Mouse (Mus musculus) MEL (cell line): ENCODE measurements at regions not wholly inside any gene's neighbourhood (a gene's known extent, or its start where the extent isn't known, plus 50 kb on each side); places are given as distances from the start of the nearest gene placed in this dataset.

Source experiments
- CTCF ChIP-seq, 3 experiments: IDR thresholded peaks in 2 of 3; conservative IDR thresholded peaks in 1 of 3; 2 replicates each; pipeline ENCODE4 v1.5.1; 2011 to 2012; ENCODE audit warnings: low read length in 3 of 3, low read depth in 2 of 3, mild to moderate bottlenecking in 2 of 3, improper control_type of control experiment in 1 of 3, inconsistent platforms in 1 of 3, mixed read lengths in 1 of 3, moderate library complexity in 1 of 3; ENCODE audit not compliant: control insufficient read depth in 1 of 3, insufficient read depth in 1 of 3, poor library complexity in 1 of 3, severe bottlenecking in 1 of 3
- E2F4 ChIP-seq: IDR thresholded peaks from 2 replicates; pipeline ENCODE4 v1.6.1; 2011; ENCODE audit warnings: low read depth, low read length, improper control_type of control experiment, borderline replicate concordance
- EP300 ChIP-seq, 2 experiments: IDR thresholded peaks; 2 replicates each; pipeline ENCODE4 v1.6.1; 2011; ENCODE audit warnings: improper control_type of control experiment in 2 of 2, low read length in 2 of 2, low read depth in 1 of 2, mild to moderate bottlenecking in 1 of 2
- GABPA ChIP-seq: IDR thresholded peaks from 2 replicates; pipeline ENCODE4 v1.6.1; 2012; ENCODE audit warnings: low read depth, mild to moderate bottlenecking, inconsistent platforms, low read length, improper control_type of control experiment, moderate library complexity
- MAFK ChIP-seq: IDR thresholded peaks from 2 replicates; pipeline ENCODE4 v1.6.1; 2011; ENCODE audit warnings: low read depth, mild to moderate bottlenecking, low read length, improper control_type of control experiment, borderline replicate concordance
- MXI1 ChIP-seq: IDR thresholded peaks from 2 replicates; pipeline ENCODE4 v1.6.1; 2011; ENCODE audit warnings: mild to moderate bottlenecking, low read depth, low read length, improper control_type of control experiment
- POLR2A ChIP-seq, 2 experiments: IDR thresholded peaks; 2 replicates each; pipeline ENCODE4 v1.6.1; 2011 to 2012; ENCODE audit warnings: low read length in 2 of 2, mild to moderate bottlenecking in 2 of 2, control low read depth in 1 of 2, improper control_type of control experiment in 1 of 2, low read depth in 1 of 2, moderate library complexity in 1 of 2; ENCODE audit not compliant: control insufficient read depth in 1 of 2, insufficient read depth in 1 of 2, poor library complexity in 1 of 2
- POLR2AphosphoS2 ChIP-seq: IDR thresholded peaks from 2 replicates; pipeline ENCODE4 v1.6.1; 2011; ENCODE audit warnings: low read length, improper control_type of control experiment
- ZMIZ1 ChIP-seq: IDR thresholded peaks from 2 replicates; pipeline ENCODE4 v1.6.1; 2012; ENCODE audit warnings: low read depth, mild to moderate bottlenecking, inconsistent platforms, low read length, improper control_type of control experiment, moderate library complexity

DNA sequence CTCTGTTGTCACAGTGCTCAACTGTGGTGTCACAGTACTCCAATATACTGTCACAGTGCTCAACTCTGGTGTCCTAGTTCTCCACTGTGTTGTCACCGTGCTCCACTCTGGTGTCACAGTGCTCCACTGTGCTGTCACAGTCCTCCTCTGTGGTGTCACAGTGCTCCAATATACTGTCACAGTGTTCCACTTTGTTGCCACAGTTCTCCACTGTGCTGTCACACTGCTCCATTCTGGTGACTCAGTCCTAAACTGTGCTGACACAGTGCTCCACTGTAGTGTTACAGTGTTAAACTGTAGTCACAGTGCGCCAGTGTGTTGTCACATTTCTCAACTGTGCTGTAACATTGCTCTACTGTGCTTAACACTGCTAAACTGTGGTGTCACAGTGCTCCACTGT is 356.8 kb upstream of the Olfr161 start:
- TF ChIP-seq POLR2AphosphoS2, result no peak
- no peak for TF ChIP-seq CTCF (IDR thresholded peaks at IDR 0.05 in 2 of 3, conservative IDR thresholded peaks at IDR 0.05 in 1 of 3; ENCODE audit: control insufficient read depth in 1 of 3, insufficient read depth in 1 of 3, low read depth in 2 of 3, low read length in 3 of 3, poor library complexity in 1 of 3, severe bottlenecking in 1 of 3)
- TF ChIP-seq GABPA, result no peak
- TF ChIP-seq ZMIZ1, result no peak
- TF ChIP-seq MXI1, result no peak
- TF ChIP-seq MAFK, result no peak
- no peak for TF ChIP-seq E2F4
- no peak for TF ChIP-seq EP300 (IDR thresholded peaks at IDR 0.05; ENCODE audit: low read depth in 1 of 2, low read length in 2 of 2)
- no peak for TF ChIP-seq POLR2A (IDR thresholded peaks at IDR 0.05; ENCODE audit: control insufficient read depth in 1 of 2, insufficient read depth in 1 of 2, low read depth in 1 of 2, low read length in 2 of 2, poor library complexity in 1 of 2)
